Mouse (Mus musculus) limb, embryonic 14.5 days (tissue): Measurements from ENCODE around the gene Tomm20. TPM values are rescaled to one million over a fixed set of nuclear protein-coding genes. Genes with fewer than 3 reads are reported as not detected.

Source experiments
- ATAC-seq: fragments of 200-750 bp; cut with Nextera tagmentation; 2 replicates; pipeline ENCODE4 v1.8.0; 2017; ENCODE audit warnings: low read depth, moderate number of reproducible peaks, moderate TSS enrichment; ENCODE audit not compliant: low FRiP score
- DNase-seq: peaks from one replicate; pipeline ENCODE4 v3.0.0-alpha.2; 2015; ENCODE audit warnings: low spot score
- H3K27ac ChIP-seq: fragments of 300-500 bp; sonication (generic); replicated peaks from 2 replicates; pipeline ENCODE4 v1.5.1; 2014; ENCODE audit warnings: low read depth, mild to moderate bottlenecking, low read length, moderate library complexity, mixed read lengths
- H3K27me3 ChIP-seq: fragments of 300-500 bp; sonication (generic); 2 replicates; pipeline ENCODE4 v1.6.1; 2014; ENCODE audit warnings: low read length, mixed read lengths; ENCODE audit not compliant: control insufficient read depth, insufficient read depth
- H3K36me3 ChIP-seq: fragments of 300-500 bp; sonication (generic); 2 replicates; pipeline ENCODE4 v1.6.1; 2014; ENCODE audit warnings: mild to moderate bottlenecking, low read length, moderate library complexity, mixed read lengths; ENCODE audit not compliant: control insufficient read depth, insufficient read depth
- H3K4me1 ChIP-seq: fragments of 300-500 bp; sonication (generic); 2 replicates; pipeline ENCODE4 v1.6.1; 2014; ENCODE audit warnings: antibody characterized with exemption, low read length, mixed read lengths; ENCODE audit not compliant: control insufficient read depth, insufficient read depth
- H3K4me2 ChIP-seq: fragments of 300-500 bp; sonication (generic); replicated peaks from 2 replicates; pipeline ENCODE4 v1.6.1; 2014; ENCODE audit warnings: low read depth, mild to moderate bottlenecking, low read length, moderate library complexity; ENCODE audit not compliant: severe bottlenecking
- H3K4me3 ChIP-seq: fragments of 300-500 bp; sonication (generic); replicated peaks from 2 replicates; pipeline ENCODE4 v1.5.1; 2014; ENCODE audit warnings: low read length
- H3K9ac ChIP-seq: fragments of 300-500 bp; sonication (generic); 2 replicates; pipeline ENCODE4 v1.6.1; 2014; ENCODE audit warnings: mild to moderate bottlenecking, low read depth, low read length, moderate library complexity; ENCODE audit not compliant: severe bottlenecking
- H3K9me3 ChIP-seq: fragments of 300-500 bp; sonication (generic); 2 replicates; pipeline ENCODE4 v1.6.1; 2016; ENCODE audit warnings: low read length; ENCODE audit not compliant: control insufficient read depth
- POLR2A ChIP-seq: fragments of 200-500 bp; IDR thresholded peaks from 2 replicates; pipeline ENCODE4 v1.8.0; 2012; ENCODE audit warnings: inconsistent platforms, mild to moderate bottlenecking, moderate library complexity, borderline replicate concordance; ENCODE audit not compliant: insufficient read depth, insufficient read length; ENCODE audit errors: extremely low read depth
- WGBS: fragments of 180-500 bp; shearing (Covaris S2); extraction: QIAGEN DNeasy Blood & Tissue Kit; methylation state at CpG from one replicate; pipeline ENCODE4 v1.1.7; 2014; 5-methylcytosine and 5-hydroxymethylcytosine counted together
- polyA plus RNA-seq, 2 experiments: library from polyadenylated mRNA; depleted of rRNA in 1 of 2; stranded (reverse) in 1 of 2; unstranded in 1 of 2; fragments of >200 nt; fragmentation: Nextera tagmentation in 1 of 2; extraction: Ambion mirVana in 1 of 2; gene quantifications; 2 replicates each; pipeline versions ENCODE4 v1.2.1 to v1.2.3; 2012 to 2014

The Tomm20 gene
- polyA plus RNA-seq, 2 experiments, result 210 to 251 TPM

- Histone ChIP-seq H3K9ac (no peak overlapping the region), H3K9me3 (no peaks in the 10 kb centered on the region), H3K27me3 (no peaks in the 10 kb centered on the region), H3K36me3 (peaks cover 75% of the 10 kb centered on the region), H3K4me2 (no peak overlapping the region), H3K27ac (no peak overlapping the region), H3K4me1 (no peaks in the 10 kb centered on the region), H3K4me3 (no peak overlapping the region)
- WGBS, result 46% methylated on average over 2 of the region's 2 CpGs
- ATAC-seq, result no peak
- DNase-seq, result no peak
- TF ChIP-seq POLR2A, result no peak
Measured at GRCm38 (mm10) chr8:126931720-126932119, 13.9 kb downstream of the Tomm20 start.

GRCm38 (mm10) chr8:126929607-126930161 lies 16.0 kb downstream of the Tomm20 start:
- Histone ChIP-seq H3K36me3 (peaks cover 65% of the 10 kb centered on the region), H3K4me3 (no peak overlapping the region), H3K9me3 (no peaks in the 10 kb centered on the region), H3K4me2 (no peak overlapping the region), H3K27ac (no peak overlapping the region), H3K27me3 (no peaks in the 10 kb centered on the region), H3K9ac (no peak overlapping the region), H3K4me1 (no peaks in the 10 kb centered on the region)
- ATAC-seq (no peak), DNase-seq (peak; percentile 69)
- WGBS, result 72% methylated on average over 3 of the region's 3 CpGs
- no peak for TF ChIP-seq POLR2A

- no peaks in the 10 kb centered on the region for H3K4me1 ChIP-seq
- TF ChIP-seq POLR2A, result no peak
- peaks cover 61% of the 10 kb centered on the region for H3K36me3 ChIP-seq
- no peak overlapping the region for H3K27ac ChIP-seq
- no peak overlapping the region for H3K4me2 ChIP-seq
- H3K9ac ChIP-seq, result no peak overlapping the region
- no peaks in the 10 kb centered on the region for H3K27me3 ChIP-seq
- WGBS, result 90% methylated on average over 10 of the region's 10 CpGs
- DNase-seq, result no peak
- no peak for ATAC-seq
- H3K9me3 ChIP-seq, result no peaks in the 10 kb centered on the region
- no peak overlapping the region for H3K4me3 ChIP-seq
Measured at GRCm38 (mm10) chr8:126928755-126929505, 16.7 kb downstream of the Tomm20 start.

DNA sequence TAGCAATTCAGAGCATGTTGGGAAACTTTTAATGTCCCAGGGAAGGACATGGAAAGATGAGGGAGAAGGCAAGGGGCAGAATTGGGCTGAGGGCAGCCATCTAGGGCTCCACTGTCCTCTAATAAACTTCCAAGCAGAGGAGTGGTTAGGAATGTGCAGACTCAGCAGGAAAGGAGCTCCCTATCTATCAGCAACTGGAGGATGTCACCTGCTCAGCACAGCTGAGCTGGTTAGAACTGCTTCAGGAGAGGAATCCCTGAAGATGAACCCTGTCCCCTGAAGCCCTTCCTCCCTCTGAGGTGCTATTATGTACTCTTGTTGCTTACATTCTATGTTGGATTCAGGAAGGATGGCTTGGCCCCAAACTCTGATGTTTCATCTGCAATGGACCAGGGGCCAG lies 17.6 kb downstream of the Tomm20 start:
- no peak overlapping the region for H3K9ac ChIP-seq
- no peak for ATAC-seq
- TF ChIP-seq POLR2A, result no peak
- no peak overlapping the region for H3K4me3 ChIP-seq
- H3K27ac ChIP-seq, result no peak overlapping the region
- H3K36me3 ChIP-seq, result peaks cover 59% of the 10 kb centered on the region
- H3K4me2 ChIP-seq, result no peak overlapping the region
- no peaks in the 10 kb centered on the region for H3K9me3 ChIP-seq
- no peaks in the 10 kb centered on the region for H3K4me1 ChIP-seq
- DNase-seq, result no peak
- H3K27me3 ChIP-seq, result no peaks in the 10 kb centered on the region

DNA sequence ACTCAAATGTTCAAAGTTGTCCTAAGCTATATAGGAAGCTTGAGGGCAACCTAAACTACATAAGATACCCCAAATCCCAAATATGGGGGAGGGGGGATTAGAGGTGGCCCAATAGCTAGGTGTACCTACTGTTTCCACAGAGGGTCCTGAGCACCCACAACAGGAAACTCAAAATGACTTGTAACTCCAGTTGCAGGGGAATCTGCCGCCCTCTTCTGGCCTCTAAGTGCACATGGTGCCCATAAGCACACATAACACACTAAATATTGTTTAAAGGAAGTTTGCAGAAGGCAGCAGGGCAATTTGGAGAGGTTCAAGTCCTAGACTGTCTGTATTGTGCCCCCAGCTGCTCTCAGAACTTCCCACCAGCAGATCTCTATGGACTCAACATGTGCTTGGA lies 18.6 kb downstream of the Tomm20 start:
- Histone ChIP-seq H3K4me3 (no peak overlapping the region), H3K27me3 (no peaks in the 10 kb centered on the region), H3K9ac (no peak overlapping the region), H3K27ac (no peak overlapping the region), H3K9me3 (no peaks in the 10 kb centered on the region), H3K36me3 (peaks cover 49% of the 10 kb centered on the region), H3K4me2 (no peak overlapping the region), H3K4me1 (no peaks in the 10 kb centered on the region)
- 62% methylated on average over 1 of the region's 1 CpGs for WGBS
- ATAC-seq, result no peak
- TF ChIP-seq POLR2A, result no peak
- DNase-seq, result no peak

GRCm38 (mm10) chr8:126922981-126923380 lies 22.7 kb downstream of the Tomm20 start:
- no peak overlapping the region for H3K4me2 ChIP-seq
- no peak overlapping the region for H3K9ac ChIP-seq
- no peak overlapping the region for H3K27ac ChIP-seq
- peaks cover 21% of the 10 kb centered on the region for H3K36me3 ChIP-seq
- no peak for TF ChIP-seq POLR2A
- WGBS, result 92% methylated on average over 7 of the region's 7 CpGs
- no peaks in the 10 kb centered on the region for H3K9me3 ChIP-seq
- ATAC-seq (no peak), DNase-seq (no peak)
- H3K4me1 ChIP-seq, result no peaks in the 10 kb centered on the region
- H3K4me3 ChIP-seq, result no peak overlapping the region
- no peaks in the 10 kb centered on the region for H3K27me3 ChIP-seq
